Mouse (Mus musculus) lung, postnatal 36 days (tissue): ENCODE results near the gene A930033H14Rik.

Experiments
- DNase-seq: peaks from one replicate; pipeline ENCODE4 v3.0.0; 2022; ENCODE audit warnings: mixed read lengths

Gene A930033H14Rik

GRCm38 (mm10) chr10:69212542-69213440, at the start of gene A930033H14Rik:
TSS of gene A930033H14Rik (minus strand) at chr10:69213098.
- peak; percentile 90 for DNase-seq

DNA sequence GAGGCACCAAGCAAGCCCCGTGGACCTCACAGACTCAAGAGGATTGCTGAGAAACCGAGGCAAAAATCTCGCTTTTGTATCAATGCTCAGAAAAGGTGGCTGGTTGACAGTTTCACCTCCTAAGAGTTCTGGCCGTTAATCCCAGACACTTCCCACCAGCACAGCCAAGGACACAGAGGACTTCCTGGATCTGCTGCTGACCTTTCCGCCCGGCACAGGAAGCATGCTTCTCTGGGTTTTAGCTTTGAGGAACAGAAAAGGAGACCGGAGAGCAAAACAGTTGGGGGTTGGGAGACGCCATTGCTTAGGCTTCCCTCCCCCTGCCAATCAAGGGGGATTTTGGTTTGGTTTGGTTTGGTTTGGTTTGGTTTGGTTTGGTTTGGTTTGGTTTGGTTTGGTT, 47.0 kb upstream of the A930033H14Rik start:
- DNase-seq, result no peak

DNA sequence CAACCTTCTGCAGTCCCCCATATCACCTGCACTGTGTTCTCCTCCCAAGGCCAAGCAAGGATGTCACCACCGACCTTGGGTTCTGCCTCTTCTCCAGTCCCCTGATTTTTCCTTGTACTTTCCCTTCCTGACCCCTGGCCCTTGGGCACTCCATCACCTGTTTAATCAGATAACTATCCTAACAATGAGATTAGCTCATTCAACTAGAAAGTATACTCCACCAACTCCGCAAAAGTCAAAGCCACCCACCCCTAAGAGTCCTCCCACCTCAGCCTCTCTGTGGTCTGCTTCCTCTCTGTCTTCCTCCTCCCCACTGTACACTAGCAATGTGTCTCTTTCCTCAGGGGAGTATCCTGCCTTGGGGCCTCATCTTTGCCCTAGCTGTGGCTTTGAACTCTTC, 46.3 kb upstream of the A930033H14Rik start:
- DNase-seq, result no peak

DNA sequence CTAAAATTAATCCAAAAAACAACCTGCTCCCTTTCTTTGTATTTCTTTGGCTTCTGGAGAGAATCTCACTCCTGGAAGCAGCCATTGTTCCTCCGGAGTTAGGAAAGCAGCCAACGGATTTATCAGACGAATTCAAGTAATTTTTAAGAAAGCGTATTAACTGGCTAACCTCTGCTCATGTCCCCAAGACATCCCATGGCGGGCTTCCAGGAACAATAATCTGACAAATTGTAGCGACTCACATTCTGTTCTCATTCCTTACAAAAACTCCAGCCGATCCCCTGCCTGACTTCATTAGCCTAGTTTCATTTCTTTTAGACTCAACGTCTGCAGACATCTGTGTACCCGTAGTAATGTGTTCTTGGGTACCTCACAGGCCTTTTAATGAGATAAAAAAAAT, 45.7 kb upstream of the A930033H14Rik start:
- DNase-seq, result peak; percentile 65

GRCm38 (mm10) chr10:69257592-69258133, 44.8 kb upstream of the A930033H14Rik start:
- no peak for DNase-seq

GRCm38 (mm10) chr10:69255594-69255993, 42.7 kb upstream of the A930033H14Rik start:
- DNase-seq, result no peak

DNA sequence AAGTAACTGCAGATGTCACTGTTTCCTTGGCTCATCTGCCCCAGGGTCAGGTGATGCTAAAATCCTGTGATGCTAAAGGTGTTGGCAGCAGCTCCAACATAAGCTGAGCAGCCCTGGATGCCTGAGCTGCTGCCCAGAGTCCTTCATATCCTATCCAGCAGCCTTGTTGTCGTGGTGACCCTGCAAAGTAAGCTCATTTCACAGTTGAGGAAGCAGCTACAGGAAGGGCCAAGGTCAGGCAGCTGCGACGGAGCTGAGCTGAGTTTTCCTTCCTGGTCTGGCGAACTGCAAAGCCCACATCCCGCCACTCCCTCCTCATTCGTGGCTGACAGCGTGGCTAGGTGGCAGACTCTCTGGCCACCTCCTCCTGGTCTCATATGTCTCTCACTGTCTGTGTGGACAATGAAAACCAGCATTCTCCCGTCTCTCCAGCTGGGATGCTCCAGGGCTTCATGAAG, 41.5 kb upstream of the A930033H14Rik start:
- DNase-seq, result peak; percentile 69

DNA sequence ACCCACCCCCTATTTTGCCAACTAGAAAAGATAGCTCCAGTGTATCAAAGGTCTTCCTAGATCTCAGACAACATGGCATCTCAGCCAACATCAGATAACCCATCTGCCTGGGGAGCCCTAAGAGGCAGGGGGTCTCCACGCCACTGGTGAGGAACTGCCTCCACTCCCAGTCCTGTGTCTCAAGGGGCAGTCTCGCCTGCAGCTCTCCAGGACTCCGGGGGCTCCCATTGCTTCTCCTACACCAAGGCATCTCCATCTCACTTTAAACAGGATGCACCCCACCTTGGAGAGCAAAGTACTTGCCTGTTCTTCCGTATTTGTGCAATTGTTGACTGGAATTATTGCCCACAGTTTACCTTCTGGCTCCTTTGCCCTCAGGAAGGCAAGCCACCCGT, 40.8 kb upstream of the A930033H14Rik start:
- DNase-seq, result no peak

GRCm38 (mm10) chr10:69253075-69253685, 40.3 kb upstream of the A930033H14Rik start:
- peak; percentile 38 for DNase-seq

DNA sequence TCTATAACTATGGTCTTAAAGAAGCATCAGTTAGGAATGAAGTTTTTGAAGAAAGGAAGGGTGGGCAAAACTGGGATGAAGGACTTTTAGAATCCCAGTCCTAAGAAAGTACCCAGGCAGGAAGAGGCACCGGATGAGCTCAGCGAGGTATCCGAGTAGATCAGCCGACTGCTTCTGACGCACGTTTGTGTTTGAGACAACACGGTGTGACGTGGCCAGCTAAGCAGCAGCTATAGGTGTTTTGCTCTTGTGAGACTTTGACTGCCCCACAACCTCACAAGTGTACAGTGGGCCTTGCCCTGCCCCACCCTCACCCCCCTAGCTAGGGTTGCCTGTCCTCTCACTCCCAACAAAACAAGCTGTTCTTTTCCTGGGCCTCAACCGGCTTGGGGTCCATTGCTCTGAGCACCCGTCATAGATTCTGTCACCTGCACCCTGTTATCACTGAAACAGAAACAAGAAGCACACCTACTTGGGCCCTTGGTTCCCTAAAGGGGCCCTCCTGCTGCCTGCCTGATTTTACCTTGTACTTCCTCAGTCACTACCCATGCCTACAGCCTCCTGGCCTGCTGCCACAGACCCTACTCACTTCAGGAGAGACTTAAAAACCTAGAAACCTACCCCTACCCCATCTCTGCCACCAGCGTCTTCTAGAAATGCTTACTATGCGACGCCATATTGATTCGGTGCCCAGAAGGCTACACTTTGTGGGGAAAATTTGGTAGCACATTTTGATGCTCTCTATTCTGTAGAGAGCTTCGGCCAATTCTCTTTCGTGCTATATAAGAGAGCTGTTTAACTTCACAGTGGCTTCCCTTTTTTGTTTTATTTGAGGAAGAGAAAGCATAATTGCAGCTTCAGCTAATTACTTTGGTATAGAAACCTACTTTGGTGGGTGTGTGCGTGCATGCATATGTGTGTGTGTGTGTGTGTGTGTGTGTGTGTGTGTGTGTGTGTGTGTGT, 39.5 kb upstream of the A930033H14Rik start:
- no peak for DNase-seq

- DNase-seq, result no peak
Observed at GRCm38 (mm10) chr10:69251254-69251653, 38.4 kb upstream of the A930033H14Rik start.

GRCm38 (mm10) chr10:69248261-69249160, 35.6 kb upstream of the A930033H14Rik start:
- no peak for DNase-seq

GRCm38 (mm10) chr10:69247311-69248033, 34.6 kb upstream of the A930033H14Rik start:
- DNase-seq, result no peak

GRCm38 (mm10) chr10:69246762-69247161, 33.9 kb upstream of the A930033H14Rik start:
- DNase-seq, result no peak

DNA sequence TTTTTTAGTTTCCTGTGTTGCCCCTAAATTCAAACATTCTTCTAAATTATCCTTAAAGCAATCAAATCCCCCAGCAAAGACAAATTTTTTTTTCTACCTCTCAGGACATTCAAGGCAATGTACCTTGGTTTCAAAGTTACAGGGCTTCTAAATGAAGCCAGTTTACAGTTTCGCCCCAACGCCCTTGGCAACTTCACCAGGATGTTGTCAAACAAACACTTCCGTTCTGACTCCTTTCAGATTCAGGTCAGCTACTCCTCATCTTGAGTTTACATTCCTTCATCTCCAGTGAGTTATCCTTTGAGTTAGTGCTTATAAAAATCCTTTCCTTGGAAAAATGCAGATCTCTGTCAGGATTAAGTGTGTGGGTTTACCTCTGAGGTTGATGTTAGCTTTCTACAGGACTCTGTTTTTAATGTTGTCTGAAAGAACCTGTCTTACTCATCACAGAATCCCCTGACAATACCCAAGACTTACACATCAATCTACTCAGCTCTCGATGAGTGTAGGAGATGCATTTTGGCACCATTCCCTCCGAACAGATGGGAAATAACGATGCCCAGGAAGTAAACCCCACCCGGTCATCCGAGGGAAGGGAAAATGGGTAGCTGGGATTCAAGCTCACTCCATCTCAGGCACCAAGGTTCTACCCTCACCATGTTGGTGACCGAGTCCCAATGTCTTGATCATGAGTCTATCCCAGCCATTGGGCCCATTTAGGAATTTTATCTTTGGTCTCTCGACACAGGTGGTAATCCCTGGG, 33.2 kb upstream of the A930033H14Rik start:
- peak; percentile 47 for DNase-seq

DNA sequence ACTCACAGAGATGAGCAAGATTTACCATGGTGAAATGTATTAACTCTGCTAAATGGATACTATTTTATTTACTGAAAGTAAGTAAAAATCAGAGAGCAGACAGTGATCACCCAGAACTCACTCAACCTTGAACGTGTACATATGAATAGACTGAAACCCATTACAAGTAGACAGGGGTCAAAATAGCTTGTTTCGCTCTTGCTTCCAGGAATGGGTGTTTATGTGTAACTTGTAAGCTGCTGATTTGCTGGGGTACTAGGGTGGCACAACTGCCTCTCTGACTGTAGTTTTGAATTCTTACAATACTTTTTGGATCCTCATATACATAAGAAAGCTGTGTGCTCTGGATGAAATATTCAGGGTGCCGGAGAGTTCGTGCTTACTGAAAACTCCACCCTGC, 32.3 kb upstream of the A930033H14Rik start:
- DNase-seq, result no peak

GRCm38 (mm10) chr10:69240530-69240929, 27.6 kb upstream of the A930033H14Rik start:
- peak; percentile 81 for DNase-seq

DNA sequence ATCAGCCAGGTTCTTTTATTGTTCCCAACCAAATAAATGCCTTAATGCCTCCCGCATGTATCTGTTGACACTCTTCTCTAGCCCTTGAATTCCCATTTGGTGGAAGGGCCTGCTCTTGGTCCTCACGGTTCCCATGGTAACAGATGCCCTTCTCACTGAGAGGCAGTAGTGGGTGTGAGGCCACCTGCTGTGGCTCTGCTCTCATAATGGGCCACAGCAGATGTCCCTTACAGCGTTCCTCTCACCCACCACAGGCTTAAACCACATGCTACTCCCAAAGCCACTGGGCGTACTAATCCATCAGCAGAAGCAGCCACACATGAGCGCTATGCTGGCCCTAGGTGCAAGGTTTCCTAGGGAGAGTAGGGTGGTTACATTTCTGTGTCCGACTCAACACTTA, 25.4 kb upstream of the A930033H14Rik start:
- no peak for DNase-seq

- DNase-seq, result no peak
Observed at GRCm38 (mm10) chr10:69237781-69238180, 24.9 kb upstream of the A930033H14Rik start.

DNA sequence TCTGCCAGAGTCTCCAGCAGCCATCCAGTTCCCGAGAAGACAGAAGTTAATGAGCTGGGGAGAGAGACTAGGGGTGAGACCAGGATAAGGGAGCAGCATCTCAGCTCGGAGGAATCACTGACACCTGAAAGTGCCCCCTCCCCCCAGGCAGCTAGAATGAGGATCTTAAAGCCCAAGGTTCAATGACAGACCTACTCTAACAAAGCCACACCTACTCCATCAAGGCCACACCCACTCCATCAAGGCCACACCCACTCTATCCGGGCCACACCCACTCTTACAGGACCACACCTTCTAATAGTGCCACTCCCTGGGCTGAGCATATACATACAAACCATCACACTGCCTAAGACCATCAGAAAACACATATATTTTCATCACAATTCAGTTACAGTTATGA, 24.3 kb upstream of the A930033H14Rik start:
- no peak for DNase-seq
